Mouse (Mus musculus) effector memory CD4-positive, alpha-beta T cell, adult 7 months (primary cell): ENCODE measurements around the gene Strap. TPM values are rescaled to one million over a fixed set of nuclear protein-coding genes. Genes with fewer than 3 reads are reported as not detected.

Source experiments
- polyA plus RNA-seq: library from polyadenylated mRNA; unstranded; fragments of 100-300 nt; shearing (Covaris generic); gene quantifications from one replicate; pipeline ENCODE4 v1.2.1, GENCODE M21; 2017

Gene Strap
- 115 TPM for polyA plus RNA-seq

GRCm38 (mm10) chr6:137734846-137735609, at the start of gene Strap:
Gene Strap (plus strand): TSS chr6:137735078.

DNA sequence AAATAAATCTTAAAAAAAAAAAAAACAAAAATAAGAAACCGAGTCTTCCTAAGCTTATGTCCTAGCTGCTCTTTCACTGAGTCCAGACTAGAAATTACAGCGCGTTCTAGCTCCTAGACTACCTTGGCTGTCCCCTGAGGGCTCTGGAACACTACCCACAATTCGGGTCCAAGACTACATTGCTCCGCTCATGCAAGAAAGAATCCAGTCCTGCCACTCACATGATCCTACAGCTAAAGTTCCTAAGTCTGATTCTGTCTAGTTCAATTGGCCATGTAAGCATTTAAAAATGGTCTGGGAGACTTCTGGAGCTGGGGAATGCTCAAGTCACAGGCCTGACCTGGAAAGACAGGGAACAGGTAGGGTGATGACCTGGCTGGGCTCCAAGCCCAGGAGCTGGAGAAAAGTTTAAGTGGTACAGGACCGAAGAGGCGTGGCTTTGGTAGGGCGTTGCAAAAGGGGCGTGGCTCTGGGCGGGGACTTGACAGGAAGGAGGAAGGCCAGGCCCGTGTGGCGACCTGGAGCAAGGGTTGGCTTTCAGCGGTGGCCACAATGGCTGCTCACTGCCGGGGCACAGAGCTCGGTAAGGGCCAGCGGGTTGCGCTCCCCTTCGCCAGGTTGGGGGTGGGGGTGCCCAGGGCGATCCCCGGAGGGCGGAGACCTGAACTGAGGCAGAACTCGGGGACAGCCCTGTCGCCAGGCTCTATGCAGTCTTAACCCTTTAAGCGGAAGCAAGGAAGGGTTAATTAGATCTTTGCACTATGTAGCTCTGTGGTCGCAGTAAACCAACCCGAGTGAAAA, 19.4 kb downstream of the Strap start, which contains the start of gene Dera:
Gene Dera, plus strand, starts transcription at position 491 of the 801 bp plus-strand sequence.

Other genes starting within 250 kb of the Strap start
- gene Eps8, start 80.2 kb upstream of the Strap start, polyA plus RNA-seq, result 4.6 TPM
- gene Dera, start 19.5 kb downstream of the Strap start, polyA plus RNA-seq, result 42.1 TPM